Mouse (Mus musculus) layer of hippocampus, postnatal 10 days (tissue): Measurements from ENCODE around the gene Gpx5. TPM values are rescaled to one million over a fixed set of nuclear protein-coding genes. Genes with fewer than 3 reads are reported as not detected.

Source experiments
- total RNA-seq, 2 experiments: library from RNA; stranded (reverse); gene quantifications; 2 replicates each; pipeline ENCODE4 v1.2.3; 2021

Gpx5 gene
- total RNA-seq, 2 experiments from 2014 or later: not detected

Other genes with a start within 250 kb of the Gpx5 start
- gene Olfr1370, start 217.8 kb downstream of the Gpx5 start, total RNA-seq: not detected
- not detected for gene Olfr1369-ps1, start 181.2 kb downstream of the Gpx5 start, total RNA-seq
- gene Olfr263, start 163.1 kb downstream of the Gpx5 start, total RNA-seq: not detected
- not detected for gene Olfr1368, start 146.9 kb downstream of the Gpx5 start, total RNA-seq
- gene Trim27, start 113.3 kb downstream of the Gpx5 start, total RNA-seq: 10 to 100 TPM; 43.6 to 50.7 TPM
- not detected for gene Gpx6, start 19.4 kb upstream of the Gpx5 start, total RNA-seq
- not detected for gene Olfr1367, start 54.2 kb upstream of the Gpx5 start, total RNA-seq
- gene Zscan12, start 70.1 kb upstream of the Gpx5 start, total RNA-seq: 10 to 100 TPM in 1 of 2 experiments, 1 to 10 TPM in 1; 9.9 to 10.2 TPM
- gene Zkscan3, start 110.0 kb upstream of the Gpx5 start, total RNA-seq: 10 to 100 TPM; 41.7 to 42.0 TPM
- gene Pgbd1, start 148.3 kb upstream of the Gpx5 start, total RNA-seq: 1 to 10 TPM; 1.4 to 1.7 TPM
- 10 to 100 TPM; 26.9 to 29.4 TPM for gene Zscan26, start 161.0 kb upstream of the Gpx5 start, total RNA-seq
- 1 to 10 TPM; 1.0 to 1.2 TPM for gene Nkapl, start 175.8 kb upstream of the Gpx5 start, total RNA-seq
- gene Zkscan4, start 186.2 kb upstream of the Gpx5 start, total RNA-seq: 1 to 10 TPM; 6.6 to 7.9 TPM
- gene Gm10065, start 186.7 kb upstream of the Gpx5 start, total RNA-seq: not detected
- 10 to 100 TPM; 16.0 to 17.7 TPM for gene AK157302, start 202.5 kb upstream of the Gpx5 start, total RNA-seq
- gene Gm11273, start 208.7 kb upstream of the Gpx5 start, total RNA-seq: 10 to 100 TPM; 48.8 to 72.4 TPM
- 10 to 100 TPM; 12.9 to 15.9 TPM for gene Zkscan8, start 238.4 kb upstream of the Gpx5 start, total RNA-seq